Mouse (Mus musculus) T-helper 1 cell (primary cell): ENCODE measurements around the gene Atn1.

Source experiments
- in situ Hi-C: fragments of 300-600 bp; cut with MboI, MseI; formaldehyde crosslinking; loops from one replicate; pipeline ENCODE4 v1.15.1; 2025; ENCODE audit warnings: high pct_unique_total_duplicates

Gene Atn1

GRCm38 (mm10) chr6:124740888-124741761 is 15.2 kb downstream of the Atn1 start, which contains the start of gene Grcc10:
TSS of gene Grcc10 (minus strand) at chr6:124741374.
- in situ Hi-C loops = no loop called here

- in situ Hi-C loops = no loop called here
These were observed 16.0 kb downstream of the Atn1 start for GRCm38 (mm10) chr6:124740211-124740887.

- in situ Hi-C loops = no loop called here
These were observed 17.0 kb downstream of the Atn1 start for GRCm38 (mm10) chr6:124739231-124739796.

- in situ Hi-C loops = no loop called here
These were observed 17.8 kb downstream of the Atn1 start, which contains the start of gene Ptpn6 for GRCm38 (mm10) chr6:124738511-124739023. TSS of gene Ptpn6 (minus strand) at chr6:124738714.

- in situ Hi-C loops = no loop called here
These were observed 19.3 kb downstream of the Atn1 start for GRCm38 (mm10) chr6:124737040-124737439.

GRCm38 (mm10) chr6:124734417-124734816 is 21.9 kb downstream of the Atn1 start:
- in situ Hi-C loops = no loop called here

- in situ Hi-C loops = no loop called here
These were observed 23.6 kb downstream of the Atn1 start for GRCm38 (mm10) chr6:124732476-124733370.

- in situ Hi-C loops = no loop called here
These were observed 25.3 kb downstream of the Atn1 start for GRCm38 (mm10) chr6:124731038-124731437.

- in situ Hi-C loops = no loop called here
These were observed 26.2 kb downstream of the Atn1 start for GRCm38 (mm10) chr6:124729850-124730705.

- in situ Hi-C loops = no loop called here
These were observed 27.7 kb downstream of the Atn1 start for GRCm38 (mm10) chr6:124728621-124729020.

- in situ Hi-C loops = loop anchor here (25.0 kb wide), 1 partner anchor 1912 kb away; the partner anchor contains the start of genes Foxj2 and Slc2a3
These were observed 31.9 kb downstream of the Atn1 start for GRCm38 (mm10) chr6:124724472-124724871.

GRCm38 (mm10) chr6:124723541-124723940 is 32.8 kb downstream of the Atn1 start:
- in situ Hi-C loops = loop anchor here (25.0 kb wide), 1 partner anchor 1911 kb away; the partner anchor contains the start of genes Foxj2 and Slc2a3

GRCm38 (mm10) chr6:124722876-124723473 is 33.3 kb downstream of the Atn1 start:
- in situ Hi-C loops = loop anchor here (25.0 kb wide), 1 partner anchor 1911 kb away; the partner anchor contains the start of genes Foxj2 and Slc2a3

- in situ Hi-C loops = loop anchor here (25.0 kb wide), 1 partner anchor 1909 kb away; the partner anchor contains the start of genes Foxj2 and Slc2a3
These were observed 35.4 kb downstream of the Atn1 start for GRCm38 (mm10) chr6:124720904-124721303.

GRCm38 (mm10) chr6:124719354-124719978 is 36.9 kb downstream of the Atn1 start:
- in situ Hi-C loops = loop anchor here (25.0 kb wide), 1 partner anchor 1907 kb away; the partner anchor contains the start of genes Foxj2 and Slc2a3

GRCm38 (mm10) chr6:124718703-124719102 is 37.6 kb downstream of the Atn1 start:
- in situ Hi-C loops = loop anchor here (25.0 kb wide), 1 partner anchor 1906 kb away; the partner anchor contains the start of genes Foxj2 and Slc2a3

- in situ Hi-C loops = loop anchor here (25.0 kb wide), 1 partner anchor 1906 kb away; the partner anchor contains the start of genes Foxj2 and Slc2a3
These were observed 38.4 kb downstream of the Atn1 start for GRCm38 (mm10) chr6:124717968-124718367.

- in situ Hi-C loops = loop anchor here (25.0 kb wide), 1 partner anchor 1905 kb away; the partner anchor contains the start of genes Foxj2 and Slc2a3
These were observed 39.3 kb downstream of the Atn1 start for GRCm38 (mm10) chr6:124716864-124717490.
